Comparison of ENCODE assay signal across 8 mouse cellular contexts in genomic region chr13:110395179-110395794, GRCm38 (mm10). TPM values are rescaled to one million over a fixed set of nuclear protein-coding genes. Genes with fewer than 3 reads are reported as not detected.
DNase-seq lines count a peak whose midpoint lies in the region; ATAC-seq and TF ChIP-seq lines count a peak whose summit lies in the region.

No protein-coding gene starts in this region.

- TF ChIP-seq CTCF in Patski (IDR thresholded peaks at IDR 0.05) = no peak

- H3K27ac ChIP-seq in kidney, embryonic 14.5 days (ENCODE audit: low read depth, low read length) = peak overlapping the region; percentile 83
- H3K27ac ChIP-seq in forebrain, embryonic 11.5 days (ENCODE audit: low read depth, low read length) = no peak overlapping the region
- H3K27ac ChIP-seq in limb, embryonic 10.5 days = peak overlapping the region; percentile 89
- peak overlapping the region; percentile 96 for H3K27ac ChIP-seq in midbrain, embryonic 16.5 days (ENCODE audit: low read length)

- no peak; the same call in 1 of the 2 replicates for ATAC-seq in kidney, embryonic 14.5 days (ENCODE audit: low FRiP score, low TSS enrichment)
- peak; percentile 19 for ATAC-seq in Patski
- ATAC-seq in forebrain, embryonic 11.5 days (replicated peaks; ENCODE audit: low FRiP score) = no peak; the same call in 1 of the 2 replicates
- peak; percentile 34; the same call in 1 of the 2 replicates for ATAC-seq in midbrain, embryonic 16.5 days

- CTCF ChIA-PET in Patski (lab: Charles Lee) = interaction anchor here (0.9 to 4.9 kb wide), 8 partner anchors 87 to 1017 kb away, joined by 3 to 58 read pairs (median 4); no protein-coding TSS in a partner anchor

- peak overlapping the region; percentile 60 for H3K9ac ChIP-seq in kidney, embryonic 14.5 days (ENCODE audit: low read depth, low read length)
- H3K9ac ChIP-seq in forebrain, embryonic 11.5 days (ENCODE audit: low read length) = peak overlapping the region; percentile 68
- peak overlapping the region; percentile 97 for H3K9ac ChIP-seq in midbrain, embryonic 16.5 days (ENCODE audit: low read depth, low read length)

- peak overlapping the region; percentile 94 for H3K4me2 ChIP-seq in kidney, embryonic 14.5 days (replicated peaks; ENCODE audit: low read depth, low read length)
- peak overlapping the region; percentile 93 for H3K4me2 ChIP-seq in forebrain, embryonic 11.5 days (ENCODE audit: low read depth, low read length, severe bottlenecking)
- peak overlapping the region; percentile 82 for H3K4me2 ChIP-seq in midbrain, embryonic 16.5 days (ENCODE audit: low read length)

- no peaks in the 10 kb centered on the region for H3K4me1 ChIP-seq in kidney, embryonic 14.5 days (ENCODE audit: control insufficient read depth, insufficient read depth, low read length)
- H3K4me1 ChIP-seq in forebrain, embryonic 11.5 days (replicated peaks; ENCODE audit: control insufficient read depth, insufficient read depth, low read length) = 0 out of 2 replicates have a peak, but pooled peaks cover 3% of the 10 kb centered on the region
- peaks cover 32% of the 10 kb centered on the region for H3K4me1 ChIP-seq in limb, embryonic 10.5 days
- H3K4me1 ChIP-seq in midbrain, embryonic 16.5 days (ENCODE audit: control insufficient read depth, insufficient read depth, low read length) = peaks cover 17% of the 10 kb centered on the region

- peak overlapping the region; percentile 56 for H3K4me3 ChIP-seq in kidney, embryonic 14.5 days (ENCODE audit: low read length)
- peak overlapping the region; percentile 57 for H3K4me3 ChIP-seq in forebrain, embryonic 11.5 days (ENCODE audit: low read depth, low read length)
- peak overlapping the region; percentile 71 for H3K4me3 ChIP-seq in limb, embryonic 10.5 days
- peak overlapping the region; percentile 88 for H3K4me3 ChIP-seq in midbrain, embryonic 16.5 days (ENCODE audit: low read depth, low read length)

- no peak for DNase-seq in kidney, postnatal 10 days
- DNase-seq in Patski (ENCODE audit: low read depth, low spot score) = no peak
- DNase-seq in forebrain, embryonic 11.5 days (ENCODE audit: low spot score) = no peak
- no peak for DNase-seq in limb, embryonic 10.5 days (ENCODE audit: low spot score)
- DNase-seq in urinary bladder, postnatal 4 days (ENCODE audit: low spot score in 2 of 2) = no peak
- no peak for DNase-seq in thymus, postnatal 10 days (ENCODE audit: low spot score in 2 of 2)

- no peaks in the 10 kb centered on the region for H3K9me3 ChIP-seq in kidney, embryonic 14.5 days (ENCODE audit: control insufficient read depth, low read length)
- H3K9me3 ChIP-seq in forebrain, embryonic 11.5 days (ENCODE audit: control insufficient read depth, low read length) = no peaks in the 10 kb centered on the region
- H3K9me3 ChIP-seq in limb, embryonic 10.5 days (replicated peaks) = no peaks in the 10 kb centered on the region
- H3K9me3 ChIP-seq in midbrain, embryonic 16.5 days (replicated peaks; ENCODE audit: control insufficient read depth, low read length, poor library complexity, severe bottlenecking) = no peaks in the 10 kb centered on the region; the same call in 1 of the 2 replicates

- peaks cover 28% of the 10 kb centered on the region for H3K36me3 ChIP-seq in kidney, embryonic 14.5 days (ENCODE audit: control insufficient read depth, insufficient read depth, low read length)
- no peaks in the 10 kb centered on the region; the same call in 1 of the 2 replicates for H3K36me3 ChIP-seq in forebrain, embryonic 11.5 days (ENCODE audit: control insufficient read depth, insufficient read depth, low read length)
- peaks cover 32% of the 10 kb centered on the region for H3K36me3 ChIP-seq in limb, embryonic 10.5 days
- H3K36me3 ChIP-seq in midbrain, embryonic 16.5 days (ENCODE audit: control insufficient read depth, insufficient read depth, low read length) = peaks cover 29% of the 10 kb centered on the region

- no peaks in the 10 kb centered on the region for H3K27me3 ChIP-seq in kidney, embryonic 14.5 days (ENCODE audit: control insufficient read depth, insufficient read depth, low read length)
- H3K27me3 ChIP-seq in Patski = no peaks in the 10 kb centered on the region
- H3K27me3 ChIP-seq in forebrain, embryonic 11.5 days (ENCODE audit: control insufficient read depth, insufficient read depth, low read length) = no peaks in the 10 kb centered on the region
- H3K27me3 ChIP-seq in limb, embryonic 10.5 days (ENCODE audit: low read depth, poor library complexity, severe bottlenecking) = no peaks in the 10 kb centered on the region
- no peaks in the 10 kb centered on the region for H3K27me3 ChIP-seq in midbrain, embryonic 16.5 days (ENCODE audit: control insufficient read depth, insufficient read depth, low read depth, low read length)

- in situ Hi-C loops in Patski (cut with MboI; ENCODE audit: low pct_unique_long_range_greater_than_20kb) = loop anchor here (5.0 to 25.0 kb wide), 4 partner anchors 572 to 1867 kb away; no protein-coding TSS in a partner anchor

- WGBS in kidney, embryonic 14.5 days = under 1% methylated on average over 41 of the region's 41 CpGs
- under 1% methylated on average over 41 of the region's 41 CpGs for WGBS in forebrain, embryonic 11.5 days
- under 1% methylated on average over 41 of the region's 41 CpGs for WGBS in limb, embryonic 10.5 days
- WGBS in midbrain, embryonic 16.5 days = under 1% methylated on average over 32 of the region's 41 CpGs

- POLR2A ChIA-PET in Patski (lab: Charles Lee) = interaction anchor here (0.8 to 1.6 kb wide), 10 partner anchors 57 to 1015 kb away, joined by 3 to 6 read pairs (median 3); no protein-coding TSS in a partner anchor

RNA-seq across cellular contexts. Expression of gene Plk2, which starts 0.4 kb away (rescaled TPM):
- 60.9 and 88.0 TPM in 2 replicates for polyA plus RNA-seq in kidney, embryonic 14.5 days (2014; fragmentation: Nextera tagmentation; extraction: Ambion mirVana)
- polyA plus RNA-seq in Patski (2021) = 104 TPM
- polyA plus RNA-seq in forebrain, embryonic 11.5 days (2014; fragmentation: Nextera tagmentation; extraction: Ambion mirVana) = 76.0 and 83.6 TPM in 2 replicates
- 73.9 and 85.7 TPM in 2 replicates for polyA plus RNA-seq in limb, embryonic 10.5 days (2016; fragmentation: Nextera tagmentation; extraction: Ambion mirVana)
- 177 and 180 TPM in 2 replicates for polyA plus RNA-seq in midbrain, embryonic 16.5 days (2015; fragmentation: Nextera tagmentation; extraction: Ambion mirVana)

RNA-seq across cellular contexts. Expression of gene Gapt, which starts 38.3 kb away (rescaled TPM):
- polyA plus RNA-seq in kidney, embryonic 14.5 days (2014; fragmentation: Nextera tagmentation; extraction: Ambion mirVana) = 0.14 TPM in 1 of 2 replicates, not detected in the other
- not detected for polyA plus RNA-seq in Patski (2021)
- polyA plus RNA-seq in forebrain, embryonic 11.5 days (2014; fragmentation: Nextera tagmentation; extraction: Ambion mirVana) = 0.17 TPM in 1 of 2 replicates, not detected in the other
- 0.11 and 0.21 TPM in 2 replicates for polyA plus RNA-seq in limb, embryonic 10.5 days (2016; fragmentation: Nextera tagmentation; extraction: Ambion mirVana)
- polyA plus RNA-seq in midbrain, embryonic 16.5 days (2015; fragmentation: Nextera tagmentation; extraction: Ambion mirVana) = not detected in 2 replicates

Comparison
In these comparisons a context has a peak if more than half of its experiments do, and no peak if none do; other contexts are left out.
1. ATAC-seq: peak in Patski (single experiment) and midbrain, embryonic 16.5 days (single experiment); none in kidney, embryonic 14.5 days (single experiment) and forebrain, embryonic 11.5 days (single experiment).
2. Peak in every context shown above with its lines, with median percentiles within 50 percentile points of each other: H3K4me2 ChIP-seq, H3K4me3 ChIP-seq and H3K9ac ChIP-seq.